Mouse (Mus musculus): ENCODE data around the gene Traf7. TPM values are rescaled to one million over a fixed set of nuclear protein-coding genes. Genes with fewer than 3 reads are reported as not detected.
A peak's percentile ranks its signal among the peaks of the same experiment; 100 is the strongest.

Traf7 gene
- polyA plus RNA-seq, 1 experiment from 2014 or later: 39.7 TPM

- WGBS: 64% methylated on average over 2 of the region's 2 CpGs
- H3K4me1 ChIP-seq (replicated peaks; ENCODE audit: control insufficient read depth, insufficient read depth, low read length): peaks cover 7% of the 10 kb centered on the region; the same call in 1 of the 2 replicates
- H3K36me3 ChIP-seq (ENCODE audit: control insufficient read depth, insufficient read depth): peaks cover 11% of the 10 kb centered on the region; the same call in 1 of the 2 replicates
- no peak overlapping the region for H3K9ac ChIP-seq (ENCODE audit: low read depth, low read length)
- H3K4me3 ChIP-seq (ENCODE audit: low read depth, low read length): no peak overlapping the region
- no peak for ATAC-seq
- H3K27ac ChIP-seq (ENCODE audit: low read depth, low read length): 0 out of 2 replicates have a peak overlapping the region, but pooled peaks have one; percentile 7
- H3K27me3 ChIP-seq (replicated peaks; ENCODE audit: control insufficient read depth, insufficient read depth, low read length): no peaks in the 10 kb centered on the region
- H3K9me3 ChIP-seq (ENCODE audit: control insufficient read depth): no peaks in the 10 kb centered on the region
- no peak overlapping the region; the same call in 1 of the 2 replicates for H3K4me2 ChIP-seq (replicated peaks; ENCODE audit: low read depth)
- TF ChIP-seq CTCF (IDR thresholded peaks at IDR 0.05; ENCODE audit: low read depth): no peak
These were observed 3.0 kb downstream of the Traf7 start for GRCm38 (mm10) chr17:24524734-24525133.

GRCm38 (mm10) chr17:24520450-24520849 is 7.3 kb downstream of the Traf7 start:
- Histone ChIP-seq H3K9ac (ENCODE audit: low read depth, low read length) (no peak overlapping the region), H3K27ac (ENCODE audit: low read depth, low read length) (no peak overlapping the region), H3K4me2 (replicated peaks; ENCODE audit: low read depth) (no peak overlapping the region), H3K9me3 (ENCODE audit: control insufficient read depth) (no peaks in the 10 kb centered on the region), H3K4me1 (replicated peaks; ENCODE audit: control insufficient read depth, insufficient read depth, low read length) (peaks cover 3% of the 10 kb centered on the region; the same call in 1 of the 2 replicates), H3K4me3 (ENCODE audit: low read depth, low read length) (no peak overlapping the region), H3K36me3 (ENCODE audit: control insufficient read depth, insufficient read depth) (peaks cover 41% of the 10 kb centered on the region), H3K27me3 (replicated peaks; ENCODE audit: control insufficient read depth, insufficient read depth, low read length) (no peaks in the 10 kb centered on the region)
- no peak for TF ChIP-seq CTCF (IDR thresholded peaks at IDR 0.05; ENCODE audit: low read depth)
- ATAC-seq: no peak
- WGBS: 86% methylated on average over 4 of the region's 4 CpGs

GRCm38 (mm10) chr17:24514270-24515257 is 13.2 kb downstream of the Traf7 start:
- peak; percentile 14; the same call in 1 of the 2 replicates for ATAC-seq
- WGBS: 73% methylated on average over 24 of the region's 24 CpGs
- H3K4me2 ChIP-seq (replicated peaks; ENCODE audit: low read depth): peak overlapping the region; percentile 27
- no peak overlapping the region for H3K9ac ChIP-seq (ENCODE audit: low read depth, low read length)
- no peak for TF ChIP-seq CTCF (IDR thresholded peaks at IDR 0.05; ENCODE audit: low read depth)
- H3K27me3 ChIP-seq (replicated peaks; ENCODE audit: control insufficient read depth, insufficient read depth, low read length): no peaks in the 10 kb centered on the region
- peaks cover 83% of the 10 kb centered on the region for H3K36me3 ChIP-seq (ENCODE audit: control insufficient read depth, insufficient read depth)
- H3K4me3 ChIP-seq (ENCODE audit: low read depth, low read length): no peak overlapping the region
- H3K27ac ChIP-seq (ENCODE audit: low read depth, low read length): peak overlapping the region; percentile 21
- no peaks in the 10 kb centered on the region for H3K4me1 ChIP-seq (replicated peaks; ENCODE audit: control insufficient read depth, insufficient read depth, low read length)
- H3K9me3 ChIP-seq (ENCODE audit: control insufficient read depth): no peaks in the 10 kb centered on the region

- ATAC-seq: peak; percentile 24; the same call in 1 of the 2 replicates
- Histone ChIP-seq H3K4me2 (replicated peaks; ENCODE audit: low read depth) (peak overlapping the region; percentile 27; the same call in 1 of the 2 replicates), H3K27ac (ENCODE audit: low read depth, low read length) (no peak overlapping the region), H3K27me3 (replicated peaks; ENCODE audit: control insufficient read depth, insufficient read depth, low read length) (no peaks in the 10 kb centered on the region), H3K9ac (ENCODE audit: low read depth, low read length) (no peak overlapping the region), H3K4me3 (ENCODE audit: low read depth, low read length) (no peak overlapping the region), H3K9me3 (ENCODE audit: control insufficient read depth) (no peaks in the 10 kb centered on the region), H3K36me3 (ENCODE audit: control insufficient read depth, insufficient read depth) (peaks cover 87% of the 10 kb centered on the region), H3K4me1 (replicated peaks; ENCODE audit: control insufficient read depth, insufficient read depth, low read length) (no peaks in the 10 kb centered on the region)
- peak; percentile 86 for TF ChIP-seq CTCF (IDR thresholded peaks at IDR 0.05; ENCODE audit: low read depth)
- 48% methylated on average over 5 of the region's 5 CpGs for WGBS
These were observed 14.1 kb downstream of the Traf7 start for GRCm38 (mm10) chr17:24513609-24514008.

GRCm38 (mm10) chr17:24507806-24508460 is 19.8 kb downstream of the Traf7 start:
- Histone ChIP-seq H3K4me1 (replicated peaks; ENCODE audit: control insufficient read depth, insufficient read depth, low read length) (0 out of 2 replicates have a peak, but pooled peaks cover 6% of the 10 kb centered on the region), H3K27me3 (replicated peaks; ENCODE audit: control insufficient read depth, insufficient read depth, low read length) (no peaks in the 10 kb centered on the region), H3K9ac (ENCODE audit: low read depth, low read length) (no peak overlapping the region), H3K4me2 (replicated peaks; ENCODE audit: low read depth) (no peak overlapping the region), H3K27ac (ENCODE audit: low read depth, low read length) (no peak overlapping the region), H3K4me3 (ENCODE audit: low read depth, low read length) (no peak overlapping the region), H3K36me3 (ENCODE audit: control insufficient read depth, insufficient read depth) (peaks cover 51% of the 10 kb centered on the region), H3K9me3 (ENCODE audit: control insufficient read depth) (no peaks in the 10 kb centered on the region)
- peak; percentile 74 for ATAC-seq
- TF ChIP-seq CTCF (IDR thresholded peaks at IDR 0.05; ENCODE audit: low read depth): no peak
- WGBS: 54% methylated on average over 12 of the region's 12 CpGs

- peaks cover 46% of the 10 kb centered on the region for H3K36me3 ChIP-seq (ENCODE audit: control insufficient read depth, insufficient read depth)
- no peaks in the 10 kb centered on the region for H3K9me3 ChIP-seq (ENCODE audit: control insufficient read depth)
- no peak overlapping the region for H3K4me3 ChIP-seq (ENCODE audit: low read depth, low read length)
- TF ChIP-seq CTCF (IDR thresholded peaks at IDR 0.05; ENCODE audit: low read depth): no peak
- ATAC-seq: peak; percentile 31
- WGBS: 30% methylated on average over 16 of the region's 19 CpGs
- H3K27me3 ChIP-seq (replicated peaks; ENCODE audit: control insufficient read depth, insufficient read depth, low read length): no peaks in the 10 kb centered on the region
- no peak overlapping the region for H3K9ac ChIP-seq (ENCODE audit: low read depth, low read length)
- H3K4me1 ChIP-seq (replicated peaks; ENCODE audit: control insufficient read depth, insufficient read depth, low read length): 0 out of 2 replicates have a peak, but pooled peaks cover 6% of the 10 kb centered on the region
- H3K4me2 ChIP-seq (replicated peaks; ENCODE audit: low read depth): peak overlapping the region; percentile 54
- H3K27ac ChIP-seq (ENCODE audit: low read depth, low read length): no peak overlapping the region
These were observed 20.5 kb downstream of the Traf7 start for GRCm38 (mm10) chr17:24507129-24507664.

Data from intestine, postnatal 0 days (tissue).